Mouse (Mus musculus) adrenal gland, adult 2 months (tissue): ENCODE measurements at regions not wholly inside any gene's neighbourhood (a gene's known extent, or its start where the extent isn't known, plus 50 kb on each side); places are given as distances from the start of the nearest gene placed in this dataset.

ENCODE experiments used
- DNase-seq: peaks from one replicate; pipeline ENCODE4 v3.0.0; 2021

- no peak for DNase-seq
Observed at GRCm38 (mm10) chr9:22937686-22938391, 285.0 kb upstream of the Bmper start.

DNA sequence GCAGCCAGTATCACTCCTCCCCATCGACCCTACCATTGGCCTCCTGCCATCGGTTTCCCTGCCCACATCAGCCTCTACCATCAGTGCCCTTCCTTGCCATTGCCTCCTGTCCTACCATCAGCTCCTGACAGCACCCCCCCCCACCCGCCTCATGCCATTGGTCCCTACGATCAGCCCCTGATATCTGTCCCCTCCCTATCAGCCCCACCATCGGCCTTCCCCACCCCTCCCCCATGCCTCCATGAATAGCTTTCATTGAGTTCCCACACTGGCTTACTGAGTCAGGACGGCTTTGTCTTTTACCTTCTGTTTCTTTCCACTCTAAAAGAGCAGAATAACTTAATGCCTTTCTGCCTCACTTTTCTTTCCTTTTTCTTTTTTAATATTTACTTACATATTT lies 277.9 kb upstream of the Bmper start:
- DNase-seq = no peak

DNA sequence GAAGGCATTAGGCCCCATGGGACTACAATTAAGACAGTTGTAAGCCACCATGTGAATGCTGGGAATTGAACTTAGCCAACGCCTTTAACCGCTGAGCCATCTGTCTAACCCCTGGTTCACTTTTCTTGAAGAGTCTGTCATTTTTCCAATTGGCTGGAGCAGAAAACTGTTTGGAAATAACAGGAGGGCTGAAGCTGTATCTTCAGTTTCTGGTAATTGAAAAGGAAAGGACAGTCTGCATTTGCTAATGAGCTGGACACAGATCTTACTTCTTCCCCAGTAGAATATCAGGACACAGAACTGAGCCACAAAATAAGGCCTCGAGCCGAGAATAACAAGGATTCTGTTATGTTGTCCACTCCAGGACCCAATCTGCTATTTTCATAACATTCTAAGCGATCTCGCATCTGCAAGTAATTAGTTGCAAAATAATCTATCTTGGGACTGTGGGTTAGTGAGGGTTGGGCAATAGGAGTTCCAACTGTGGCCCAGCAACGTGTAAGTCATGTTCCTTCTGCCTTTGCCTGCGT lies 277.4 kb upstream of the Bmper start:
- DNase-seq = peak; percentile 4

DNA sequence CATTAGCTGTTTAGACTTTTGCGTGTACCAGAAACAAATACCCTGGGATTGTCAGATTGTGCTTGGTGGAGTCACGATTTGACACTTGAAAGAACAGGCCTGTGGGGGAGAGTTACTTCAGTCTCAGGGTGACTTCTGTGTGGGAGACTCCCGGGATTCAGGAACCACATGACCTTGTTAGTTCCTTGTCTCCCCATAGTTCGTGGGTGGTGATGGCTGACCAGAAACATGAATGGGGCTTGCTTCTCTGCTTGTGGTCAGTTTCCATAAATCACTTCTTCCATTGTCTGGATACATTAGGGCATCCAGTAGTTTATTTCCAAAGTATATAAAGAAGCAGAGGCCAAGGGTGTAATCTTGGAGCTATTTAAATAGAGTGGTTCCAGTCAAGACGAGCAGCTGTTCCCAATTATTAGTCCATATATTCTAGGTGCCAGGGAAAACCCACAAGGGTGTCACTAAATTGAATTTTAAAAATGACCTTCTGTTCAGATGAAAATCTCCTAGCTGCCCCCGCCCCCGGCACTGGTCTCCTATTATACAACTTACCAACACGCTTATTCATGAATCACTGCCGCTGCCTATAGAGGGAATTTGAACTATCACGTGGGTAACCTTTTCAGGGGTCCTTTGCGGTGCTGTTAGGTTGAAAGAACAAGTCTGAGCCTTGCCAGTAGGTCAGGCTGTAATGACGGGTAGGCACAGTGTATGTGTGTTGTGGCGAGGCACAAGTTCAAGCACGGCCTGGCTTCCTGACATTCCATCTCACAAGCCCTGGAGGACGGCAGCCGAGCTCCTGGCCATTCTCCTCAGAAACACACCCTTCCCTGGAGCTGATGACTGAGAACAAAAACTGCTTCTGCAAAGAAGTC lies 270.1 kb upstream of the Bmper start:
- no peak for DNase-seq

DNA sequence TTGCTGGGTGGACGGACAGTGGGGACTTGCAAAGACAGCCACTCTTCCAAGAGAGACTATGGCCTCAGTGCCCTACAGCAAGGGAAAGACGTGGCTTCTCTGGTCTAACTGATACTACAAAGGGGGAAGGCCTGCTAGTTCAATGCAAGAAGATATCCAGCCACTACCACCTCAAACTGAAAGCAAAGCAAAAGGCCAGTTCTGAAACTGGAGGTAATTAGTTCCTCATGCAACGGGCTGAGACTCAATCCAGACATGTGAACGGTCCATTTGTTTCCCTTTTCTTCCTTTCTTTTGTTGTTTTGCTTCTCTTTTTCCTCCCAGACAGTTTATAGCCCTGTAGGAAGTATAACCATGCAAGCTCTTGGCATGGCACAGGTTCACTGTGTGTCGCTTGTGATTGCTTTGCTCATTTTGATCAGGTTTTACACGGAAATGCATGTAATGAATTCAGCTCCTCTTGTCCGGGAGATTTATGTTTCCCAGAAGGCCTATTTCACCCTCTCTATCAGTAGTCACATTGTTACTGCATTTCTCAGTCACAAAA lies 260.5 kb upstream of the Bmper start:
- no peak for DNase-seq

DNA sequence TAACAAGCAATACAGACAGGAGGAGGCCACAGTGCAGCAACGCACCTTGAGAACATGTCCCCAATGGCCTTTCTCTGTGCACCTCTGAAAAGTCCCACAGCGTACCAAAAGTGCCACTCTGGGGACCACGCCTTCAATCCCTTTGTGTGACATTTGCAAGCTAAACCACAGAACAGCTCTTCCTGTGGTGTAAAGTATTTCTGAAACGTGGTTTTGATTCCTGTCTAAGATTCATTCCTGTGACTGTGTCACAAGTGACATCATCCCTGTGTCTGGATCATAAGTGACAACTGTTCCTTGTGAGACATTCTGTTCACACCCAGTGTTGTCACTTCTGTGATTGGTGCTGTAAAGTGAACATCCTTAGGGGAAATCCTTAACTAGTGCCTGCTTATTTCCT lies 251.6 kb upstream of the Bmper start:
- no peak for DNase-seq

- DNase-seq = no peak
Observed at GRCm38 (mm10) chr9:22976748-22977147, 246.1 kb upstream of the Bmper start.

DNA sequence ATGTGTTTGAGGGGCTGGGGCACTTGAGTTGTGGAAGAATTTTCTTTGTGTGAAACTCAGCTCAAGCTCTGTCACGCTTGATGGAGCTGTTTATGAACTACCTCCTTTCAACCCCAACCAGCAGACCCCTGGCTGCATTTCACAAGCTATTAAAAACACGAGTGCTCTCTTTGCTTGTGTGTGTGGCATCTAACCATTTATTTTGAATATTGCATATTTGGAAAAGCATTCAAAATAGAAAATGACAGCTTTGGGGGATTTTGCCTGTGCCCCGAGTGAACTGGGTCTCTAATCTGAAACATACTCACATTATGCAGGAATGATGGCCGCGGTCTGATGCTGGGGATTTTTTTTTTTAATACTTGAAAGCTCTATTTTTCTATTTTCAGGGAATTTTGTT lies 243.2 kb upstream of the Bmper start:
- DNase-seq = no peak

DNA sequence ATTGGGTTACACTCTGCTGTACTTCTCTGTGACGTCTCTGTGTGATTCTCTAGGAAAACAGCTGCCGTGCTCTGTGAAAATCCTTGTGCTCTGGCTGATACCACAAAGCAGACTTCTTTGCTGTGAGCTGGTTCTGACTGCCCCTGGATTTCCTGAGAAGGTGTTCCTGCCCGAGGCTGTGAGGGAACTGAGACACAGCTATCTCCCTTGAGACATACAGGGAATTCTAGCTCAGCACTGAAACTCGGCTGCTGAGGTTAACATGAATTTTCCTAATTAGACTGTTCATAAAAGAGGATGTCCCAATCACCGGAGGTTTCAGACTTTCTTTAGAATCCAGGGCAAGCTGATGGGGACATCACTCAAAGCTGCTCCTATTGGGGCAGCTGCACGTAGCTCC lies 233.4 kb upstream of the Bmper start:
- DNase-seq = no peak

- no peak for DNase-seq
Observed at GRCm38 (mm10) chr9:22993531-22993930, 229.3 kb upstream of the Bmper start.

GRCm38 (mm10) chr9:22995564-22995963 lies 227.3 kb upstream of the Bmper start:
- DNase-seq = no peak

- no peak for DNase-seq
Observed at GRCm38 (mm10) chr9:22998306-22998705, 224.6 kb upstream of the Bmper start.

DNA sequence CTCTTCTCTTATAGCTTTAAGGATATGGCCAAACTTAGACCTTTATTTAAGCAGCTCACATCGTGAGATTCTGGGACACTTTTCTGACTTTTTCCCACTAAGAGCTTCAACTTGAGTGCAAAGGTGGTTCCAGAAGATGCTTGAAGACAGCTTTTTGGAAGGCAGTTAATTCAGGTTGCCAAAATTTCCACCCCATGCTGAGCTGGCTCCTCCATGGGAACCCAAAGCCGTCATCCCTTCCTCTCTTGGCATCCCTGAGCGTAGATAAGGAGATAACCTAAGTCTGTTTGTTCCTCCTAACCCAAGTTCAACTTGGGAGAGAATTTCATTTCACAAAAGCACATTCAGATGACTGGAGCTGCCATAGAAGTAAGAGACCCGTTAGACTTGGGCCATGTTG lies 223.7 kb upstream of the Bmper start:
- DNase-seq = no peak

GRCm38 (mm10) chr9:23000200-23000599 lies 222.7 kb upstream of the Bmper start:
- no peak for DNase-seq

DNA sequence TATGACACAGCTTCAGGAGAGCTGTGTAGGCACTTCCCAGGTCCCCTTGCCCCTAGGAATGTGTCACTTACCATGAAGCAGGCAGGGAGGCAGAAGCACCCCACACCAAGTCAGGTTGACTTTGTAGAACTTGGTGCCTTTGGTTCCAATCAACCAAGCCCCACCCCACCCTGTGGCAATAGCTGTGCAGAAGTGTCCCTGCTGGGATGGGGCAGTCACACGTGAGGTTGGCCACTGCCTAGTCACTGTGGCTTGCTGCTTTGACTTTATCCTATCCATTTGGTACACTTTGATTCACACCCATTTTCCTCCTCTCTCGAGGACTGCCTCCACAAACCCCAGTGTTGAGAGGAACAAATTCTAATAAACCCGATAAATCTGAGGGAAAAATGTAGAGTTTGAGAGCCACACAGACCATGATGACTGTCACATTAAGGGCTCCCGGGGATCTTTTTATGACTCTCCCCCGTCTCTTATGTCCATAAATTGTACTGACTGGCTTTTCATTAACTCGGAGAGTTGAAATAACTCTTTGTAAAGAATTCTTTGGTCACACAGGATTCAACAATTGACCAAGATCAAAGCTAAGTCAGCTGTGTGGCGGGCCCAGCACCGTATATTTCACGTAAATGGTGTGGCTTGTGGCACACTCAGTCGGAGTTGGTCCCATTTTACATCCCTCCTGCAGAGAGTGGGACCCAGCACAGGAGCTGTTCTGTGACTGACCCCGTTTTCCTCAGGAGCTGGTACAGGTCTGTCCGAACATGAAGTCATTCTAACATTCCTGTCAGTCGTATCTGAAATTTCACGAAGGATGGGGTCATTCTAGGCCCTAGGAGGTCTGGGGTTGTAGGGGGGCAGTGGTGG lies 219.4 kb upstream of the Bmper start:
- DNase-seq = no peak

DNA sequence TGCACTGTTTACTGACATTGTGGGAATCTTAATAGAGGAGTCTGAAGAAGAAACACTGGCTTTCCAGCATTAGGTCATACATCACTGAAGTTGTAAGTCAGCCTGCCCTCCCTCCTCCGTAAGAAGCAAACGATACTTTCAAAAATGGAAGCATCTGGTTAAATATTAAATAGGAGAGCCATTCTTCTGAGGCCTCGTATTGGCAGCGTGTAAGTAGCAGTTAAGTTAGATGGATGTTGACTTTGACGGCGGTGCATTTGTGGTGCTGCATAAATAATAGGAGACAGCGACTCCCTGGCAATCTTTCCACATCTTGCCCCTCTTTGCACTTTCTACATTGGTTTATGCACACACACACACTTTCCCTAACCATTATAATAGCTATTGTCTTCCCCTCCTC lies 217.9 kb upstream of the Bmper start:
- no peak for DNase-seq

- no peak for DNase-seq
Observed at GRCm38 (mm10) chr9:23009462-23010183, 213.3 kb upstream of the Bmper start.

DNA sequence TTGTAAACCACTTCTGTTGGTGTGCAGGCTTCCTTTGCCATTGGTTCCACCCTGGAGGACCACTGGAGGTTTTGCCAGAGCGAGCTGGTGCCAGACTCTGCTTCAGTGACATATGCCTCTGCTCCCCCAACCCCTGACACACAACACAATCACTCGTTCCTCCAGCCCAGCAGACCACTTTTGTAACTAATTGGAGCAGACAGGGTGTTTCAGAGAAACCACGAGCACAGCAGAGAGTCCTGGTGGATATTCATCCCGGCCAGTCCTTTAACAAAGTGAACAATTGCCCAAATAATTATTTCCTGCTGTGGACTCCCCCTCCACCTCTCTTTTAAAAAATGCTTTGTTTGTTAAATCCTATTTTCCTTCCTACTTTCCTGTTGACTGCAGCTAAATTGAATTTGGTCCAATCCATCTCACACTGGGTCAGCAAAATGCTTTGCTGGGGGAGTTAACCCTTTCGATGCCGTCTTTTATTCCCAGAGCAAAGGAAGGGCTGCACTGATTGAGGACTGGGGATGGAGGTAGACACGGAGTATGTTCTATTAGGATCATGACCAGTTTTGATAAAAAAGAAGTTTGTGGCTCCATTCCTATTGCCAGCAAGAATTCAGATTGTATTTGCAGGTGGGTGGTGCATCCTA lies 211.4 kb upstream of the Bmper start:
- DNase-seq = no peak

GRCm38 (mm10) chr9:23012130-23012529 lies 210.7 kb upstream of the Bmper start:
- no peak for DNase-seq

GRCm38 (mm10) chr9:23016733-23017132 lies 206.1 kb upstream of the Bmper start:
- no peak for DNase-seq

GRCm38 (mm10) chr9:23024061-23024460 lies 198.8 kb upstream of the Bmper start:
- no peak for DNase-seq
